Mouse (Mus musculus) MEL (cell line): ENCODE measurements around the gene Paqr4. TPM values are rescaled to one million over a fixed set of nuclear protein-coding genes. Genes with fewer than 3 reads are reported as not detected.

Experiments
- DNase-seq: peaks from one replicate; pipeline ENCODE4 v3.0.0; 2011; ENCODE audit warnings: low read depth, low spot score
- H3K27ac ChIP-seq: 2 replicates; pipeline ENCODE4 v1.5.1; 2012; ENCODE audit warnings: low read depth, mild to moderate bottlenecking, control low read depth, low read length, moderate library complexity; ENCODE audit not compliant: control insufficient read depth
- H3K27me3 ChIP-seq, 2 experiments: fragments of 150-350 bp in 1 of 2; sonication (generic) in 1 of 2; 2 replicates each; pipeline ENCODE4 v1.6.1; 2012; ENCODE audit warnings: low read length in 2 of 2, mild to moderate bottlenecking in 2 of 2, improper control_type of control experiment in 1 of 2, moderate library complexity in 1 of 2; ENCODE audit not compliant: insufficient read depth in 2 of 2, control insufficient read depth in 1 of 2
- H3K36me3 ChIP-seq, 2 experiments: 2 replicates each; pipeline ENCODE4 v1.6.1; 2012 to 2014; ENCODE audit warnings: low read length in 2 of 2, improper control_type of control experiment in 1 of 2, inconsistent platforms in 1 of 2, mild to moderate bottlenecking in 1 of 2; ENCODE audit not compliant: insufficient read depth in 2 of 2, control insufficient read depth in 1 of 2
- H3K4me1 ChIP-seq, 2 experiments: fragments of 150-350 bp in 1 of 2; sonication (generic) in 1 of 2; 2 replicates each; pipeline ENCODE4 v1.6.1; 2012; ENCODE audit warnings: low read length in 2 of 2, improper control_type of control experiment in 1 of 2, mild to moderate bottlenecking in 1 of 2; ENCODE audit not compliant: insufficient read depth in 2 of 2, control insufficient read depth in 1 of 2
- H3K4me3 ChIP-seq, 2 experiments: fragments of 150-350 bp in 1 of 2; sonication (generic) in 1 of 2; 2 replicates each; pipeline ENCODE4 v1.5.1; 2012; ENCODE audit warnings: low read depth in 2 of 2, low read length in 2 of 2, mild to moderate bottlenecking in 2 of 2, moderate library complexity in 2 of 2, control low read depth in 1 of 2, improper control_type of control experiment in 1 of 2; ENCODE audit not compliant: control insufficient read depth in 1 of 2, insufficient read depth in 1 of 2
- H3K79me2 ChIP-seq: 2 replicates; pipeline ENCODE4 v1.6.1; 2012; ENCODE audit warnings: mild to moderate bottlenecking, low read length, moderate library complexity; ENCODE audit not compliant: control insufficient read depth, poor library complexity, insufficient read depth
- H3K9ac ChIP-seq: 2 replicates; pipeline ENCODE4 v1.6.1; 2012; ENCODE audit warnings: low read depth, mild to moderate bottlenecking, control low read depth, low read length, moderate library complexity; ENCODE audit not compliant: control insufficient read depth, poor library complexity, severe bottlenecking
- H3K9me3 ChIP-seq: fragments of 150-350 bp; sonication (generic); replicated peaks from 2 replicates; pipeline ENCODE4 v1.6.1; 2012; ENCODE audit warnings: mild to moderate bottlenecking, low read length, improper control_type of control experiment, moderate library complexity; ENCODE audit not compliant: insufficient read depth
- CHD1 ChIP-seq: IDR thresholded peaks from 2 replicates; pipeline ENCODE4 v1.6.1; 2012; ENCODE audit warnings: low read depth, mild to moderate bottlenecking, inconsistent platforms, low read length, improper control_type of control experiment
- CTCF ChIP-seq, 3 experiments: IDR thresholded peaks in 2 of 3; conservative IDR thresholded peaks in 1 of 3; 2 replicates each; pipeline ENCODE4 v1.5.1; 2011 to 2012; ENCODE audit warnings: low read length in 3 of 3, low read depth in 2 of 3, mild to moderate bottlenecking in 2 of 3, improper control_type of control experiment in 1 of 3, inconsistent platforms in 1 of 3, mixed read lengths in 1 of 3, moderate library complexity in 1 of 3; ENCODE audit not compliant: control insufficient read depth in 1 of 3, insufficient read depth in 1 of 3, poor library complexity in 1 of 3, severe bottlenecking in 1 of 3
- E2F4 ChIP-seq: IDR thresholded peaks from 2 replicates; pipeline ENCODE4 v1.6.1; 2011; ENCODE audit warnings: low read depth, low read length, improper control_type of control experiment, borderline replicate concordance
- ELF1 ChIP-seq: IDR thresholded peaks from 2 replicates; pipeline ENCODE4 v1.6.1; 2014; ENCODE audit warnings: low read depth, mild to moderate bottlenecking, inconsistent platforms, low read length, improper control_type of control experiment, moderate library complexity
- EP300 ChIP-seq, 2 experiments: IDR thresholded peaks; 2 replicates each; pipeline ENCODE4 v1.6.1; 2011; ENCODE audit warnings: improper control_type of control experiment in 2 of 2, low read length in 2 of 2, low read depth in 1 of 2, mild to moderate bottlenecking in 1 of 2
- ETS1 ChIP-seq: IDR thresholded peaks from 2 replicates; pipeline ENCODE4 v1.6.1; 2012; ENCODE audit warnings: low read depth, mild to moderate bottlenecking, inconsistent platforms, low read length, improper control_type of control experiment, moderate library complexity
- GATA1 ChIP-seq: IDR thresholded peaks from 2 replicates; pipeline ENCODE4 v1.6.1; 2011; ENCODE audit warnings: low read depth, low read length, improper control_type of control experiment
- HCFC1 ChIP-seq: IDR thresholded peaks from 2 replicates; pipeline ENCODE4 v1.6.1; 2012; ENCODE audit warnings: low read depth, mild to moderate bottlenecking, inconsistent platforms, low read length, improper control_type of control experiment, moderate library complexity
- JUND ChIP-seq: IDR thresholded peaks from 2 replicates; pipeline ENCODE4 v1.6.1; 2011; ENCODE audit warnings: low read depth, mild to moderate bottlenecking, improper control_type of control experiment, low read length
- KAT2A ChIP-seq: conservative IDR thresholded peaks from 2 replicates; pipeline ENCODE4 v1.6.1; 2012; ENCODE audit warnings: low read depth, low read length, improper control_type of control experiment, inconsistent platforms
- MAFK ChIP-seq: IDR thresholded peaks from 2 replicates; pipeline ENCODE4 v1.6.1; 2011; ENCODE audit warnings: low read depth, mild to moderate bottlenecking, low read length, improper control_type of control experiment, borderline replicate concordance
- MAX ChIP-seq: IDR thresholded peaks from 2 replicates; pipeline ENCODE4 v1.6.1; 2011; ENCODE audit warnings: low read length, improper control_type of control experiment
- MAZ ChIP-seq: IDR thresholded peaks from 2 replicates; pipeline ENCODE4 v1.6.1; 2012; ENCODE audit warnings: low read depth, mild to moderate bottlenecking, inconsistent platforms, low read length, improper control_type of control experiment
- MEF2A ChIP-seq: IDR thresholded peaks from 2 replicates; pipeline ENCODE4 v1.6.1; 2014; ENCODE audit warnings: low read depth, mild to moderate bottlenecking, inconsistent platforms, low read length, improper control_type of control experiment; ENCODE audit not compliant: poor library complexity, insufficient replicate concordance, severe bottlenecking; ENCODE audit errors: extremely low read depth
- MXI1 ChIP-seq: IDR thresholded peaks from 2 replicates; pipeline ENCODE4 v1.6.1; 2011; ENCODE audit warnings: mild to moderate bottlenecking, low read depth, low read length, improper control_type of control experiment
- MYB ChIP-seq: IDR thresholded peaks from 2 replicates; pipeline ENCODE4 v1.6.1; 2011; ENCODE audit warnings: mild to moderate bottlenecking, low read depth, low read length, improper control_type of control experiment
- MYC ChIP-seq: IDR thresholded peaks from 2 replicates; pipeline ENCODE4 v1.6.1; 2011; ENCODE audit warnings: low read depth, mild to moderate bottlenecking, low read length, improper control_type of control experiment, moderate library complexity
- NRF1 ChIP-seq: IDR thresholded peaks from 2 replicates; pipeline ENCODE4 v1.6.1; 2014; ENCODE audit warnings: low read depth, mild to moderate bottlenecking, inconsistent platforms, low read length, improper control_type of control experiment, moderate library complexity; ENCODE audit not compliant: poor library complexity, insufficient read depth, severe bottlenecking
- POLR2A ChIP-seq, 2 experiments: IDR thresholded peaks; 2 replicates each; pipeline ENCODE4 v1.6.1; 2011 to 2012; ENCODE audit warnings: low read length in 2 of 2, mild to moderate bottlenecking in 2 of 2, control low read depth in 1 of 2, improper control_type of control experiment in 1 of 2, low read depth in 1 of 2, moderate library complexity in 1 of 2; ENCODE audit not compliant: control insufficient read depth in 1 of 2, insufficient read depth in 1 of 2, poor library complexity in 1 of 2
- POLR2AphosphoS5 ChIP-seq: IDR thresholded peaks from 2 replicates; pipeline ENCODE4 v1.6.1; 2012; ENCODE audit warnings: low read depth, borderline replicate concordance, mild to moderate bottlenecking, inconsistent platforms, low read length, moderate library complexity, mixed read lengths
- RAD21 ChIP-seq: IDR thresholded peaks from 2 replicates; pipeline ENCODE4 v1.6.1; 2011; ENCODE audit warnings: mild to moderate bottlenecking, low read depth, low read length, improper control_type of control experiment
- RCOR1 ChIP-seq: IDR thresholded peaks from 2 replicates; pipeline ENCODE4 v1.6.1; 2012; ENCODE audit warnings: low read depth, mild to moderate bottlenecking, inconsistent platforms, low read length, improper control_type of control experiment
- SMC3 ChIP-seq: IDR thresholded peaks from 2 replicates; pipeline ENCODE4 v1.6.1; 2011; ENCODE audit warnings: low read depth, low read length, improper control_type of control experiment
- TAL1 ChIP-seq: IDR thresholded peaks from 2 replicates; pipeline ENCODE4 v1.6.1; 2012; ENCODE audit warnings: mild to moderate bottlenecking, inconsistent platforms, low read length, moderate library complexity, mixed read lengths
- TBP ChIP-seq: IDR thresholded peaks from 2 replicates; pipeline ENCODE4 v1.8.0; 2011; ENCODE audit warnings: low read depth, low read length, improper control_type of control experiment
- TCF12 ChIP-seq: IDR thresholded peaks from 2 replicates; pipeline ENCODE4 v1.6.1; 2014; ENCODE audit warnings: low read depth, mild to moderate bottlenecking, inconsistent platforms, low read length, improper control_type of control experiment, moderate library complexity
- USF1 ChIP-seq: IDR thresholded peaks from 2 replicates; pipeline ENCODE4 v1.6.1; 2014; ENCODE audit warnings: low read depth, mild to moderate bottlenecking, inconsistent platforms, low read length, improper control_type of control experiment, moderate library complexity
- USF2 ChIP-seq, 2 experiments: IDR thresholded peaks; 2 replicates each; pipeline ENCODE4 v1.6.1; 2011 to 2012; ENCODE audit warnings: improper control_type of control experiment in 2 of 2, low read length in 2 of 2, borderline replicate concordance in 1 of 2, inconsistent platforms in 1 of 2, low read depth in 1 of 2, mild to moderate bottlenecking in 1 of 2; ENCODE audit not compliant: insufficient read depth in 1 of 2
- ZC3H11A ChIP-seq: IDR thresholded peaks from 2 replicates; pipeline ENCODE4 v1.6.1; 2012; ENCODE audit warnings: low read depth, mild to moderate bottlenecking, inconsistent platforms, low read length, improper control_type of control experiment
- ZMIZ1 ChIP-seq: IDR thresholded peaks from 2 replicates; pipeline ENCODE4 v1.6.1; 2012; ENCODE audit warnings: low read depth, mild to moderate bottlenecking, inconsistent platforms, low read length, improper control_type of control experiment, moderate library complexity
- ZNF384 ChIP-seq: IDR thresholded peaks from 2 replicates; pipeline ENCODE4 v1.6.1; 2012; ENCODE audit warnings: low read depth, mild to moderate bottlenecking, inconsistent platforms, low read length, improper control_type of control experiment
- polyA plus RNA-seq, 2 experiments: library from polyadenylated mRNA; stranded (reverse) in 1 of 2; unstranded in 1 of 2; fragments of >175 nt in 1 of 2; fragments of >200 nt in 1 of 2; gene quantifications; 2 replicates each; pipeline versions ENCODE4 v1.2.1 to v1.2.4; 2012; ENCODE audit warnings: low replicate concordance in 2 of 2, low read depth in 1 of 2; ENCODE audit not compliant: insufficient read length in 2 of 2, insufficient read depth in 1 of 2, missing spikeins in 1 of 2
- total RNA-seq: library from RNA; depleted of rRNA; stranded (reverse); fragments of 300-350 nt; gene quantifications from 2 replicates; pipeline ENCODE4 v1.2.3, GENCODE M21; 2012

The Paqr4 gene
- total and polyA plus RNA-seq, 3 experiments, result 6.5 to 10.7 TPM; not detected in 1

DNA sequence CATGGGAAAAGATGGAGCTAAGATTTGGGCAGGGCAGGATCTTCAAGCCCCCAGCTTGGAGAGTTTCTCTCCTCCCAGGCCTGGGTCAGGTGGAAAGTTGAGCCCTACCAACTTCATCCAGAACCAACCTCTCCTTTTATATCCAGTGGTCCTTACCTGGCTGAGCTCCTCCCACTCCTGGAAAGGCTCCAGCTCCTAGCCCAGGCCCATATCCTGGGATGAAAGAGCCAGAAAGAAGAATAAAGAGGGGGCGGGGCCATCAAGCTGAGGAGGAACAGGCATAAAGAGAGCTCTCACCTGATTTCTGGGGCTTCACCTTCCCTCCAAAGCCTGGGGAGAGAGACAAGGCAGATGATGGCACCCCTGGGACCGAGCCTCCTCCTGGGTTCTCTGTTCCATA lies 23.7 kb downstream of the Paqr4 start:
- Histone ChIP-seq H3K27ac (no peak overlapping the region), H3K4me1 (no peaks in the 10 kb centered on the region), H3K79me2 (no peaks in the 10 kb centered on the region), H3K36me3 (no peaks in the 10 kb centered on the region), H3K27me3 (peaks cover 11 to 12% of the 10 kb centered on the region in 2 experiments), H3K9ac (no peak overlapping the region), H3K9me3 (no peaks in the 10 kb centered on the region), H3K4me3 (no peak overlapping the region)
- TF ChIP-seq POLR2AphosphoS5, result no peak
- no peak for TF ChIP-seq TBP
- TF ChIP-seq GATA1, result no peak
- TF ChIP-seq ELF1, result no peak
- no peak for TF ChIP-seq NRF1
- no peak for TF ChIP-seq USF2 (IDR thresholded peaks at IDR 0.05; ENCODE audit: borderline replicate concordance in 1 of 2, insufficient read depth in 1 of 2, low read depth in 1 of 2, low read length in 2 of 2)
- TF ChIP-seq USF1, result no peak
- TF ChIP-seq KAT2A, result no peak
- no peak for TF ChIP-seq TAL1
- TF ChIP-seq MEF2A, result no peak
- no peak for DNase-seq

DNA sequence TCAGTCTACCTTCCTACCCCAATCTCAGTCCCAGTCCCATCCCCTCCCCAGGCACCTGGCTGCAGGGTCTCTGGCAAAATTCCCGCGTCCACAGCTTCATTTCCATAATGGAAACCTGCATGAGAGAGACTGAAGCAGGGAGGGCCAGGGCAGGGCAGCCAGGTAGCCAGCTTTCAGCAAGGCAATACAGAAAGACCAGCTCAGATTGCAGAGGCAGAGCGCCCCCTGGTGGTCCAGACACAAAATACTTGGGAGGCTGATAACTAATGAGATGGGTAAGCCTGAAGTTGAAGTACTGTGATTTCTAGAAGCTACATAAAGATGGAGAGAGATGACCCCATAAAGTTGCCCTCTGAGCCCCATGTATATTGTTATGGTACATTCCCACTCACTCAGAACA lies 34.5 kb downstream of the Paqr4 start:
- DNase-seq, result peak; percentile 79
- no peak for TF ChIP-seq POLR2AphosphoS5
- TF ChIP-seq ZNF384, result peak; percentile 33; the same call in 1 of the 2 replicates
- peak; percentile 82 for TF ChIP-seq ZC3H11A
- TF ChIP-seq MAX, result no peak
- no peak for TF ChIP-seq POLR2A (IDR thresholded peaks at IDR 0.05; ENCODE audit: control insufficient read depth in 1 of 2, insufficient read depth in 1 of 2, low read depth in 1 of 2, low read length in 2 of 2, poor library complexity in 1 of 2)
- TF ChIP-seq RCOR1, result no peak
- no peak for TF ChIP-seq CHD1
- TF ChIP-seq GATA1, result no peak
- peak; percentile 89 to 95 (median 93) for TF ChIP-seq CTCF (IDR thresholded peaks at IDR 0.05 in 2 of 3, conservative IDR thresholded peaks at IDR 0.05 in 1 of 3; ENCODE audit: control insufficient read depth in 1 of 3, insufficient read depth in 1 of 3, low read depth in 2 of 3, low read length in 3 of 3, poor library complexity in 1 of 3, severe bottlenecking in 1 of 3)
- TF ChIP-seq TAL1, result no peak
- TF ChIP-seq ETS1, result no peak
- TF ChIP-seq USF1, result no peak
- peak; percentile 90 for TF ChIP-seq RAD21
- no peak for TF ChIP-seq E2F4
- TF ChIP-seq MYC, result no peak
- TF ChIP-seq TCF12, result no peak
- TF ChIP-seq MAFK, result no peak
- no peak for TF ChIP-seq EP300 (IDR thresholded peaks at IDR 0.05; ENCODE audit: low read depth in 1 of 2, low read length in 2 of 2)
- no peak for TF ChIP-seq HCFC1
- no peak for TF ChIP-seq USF2 (IDR thresholded peaks at IDR 0.05; ENCODE audit: borderline replicate concordance in 1 of 2, insufficient read depth in 1 of 2, low read depth in 1 of 2, low read length in 2 of 2)
- peak; percentile 78 for TF ChIP-seq SMC3
- TF ChIP-seq TBP, result 0 out of 2 replicates have a peak, but pooled peaks have one; percentile 22
- TF ChIP-seq MAZ, result no peak
- no peak for TF ChIP-seq MXI1
- TF ChIP-seq JUND, result no peak
- no peak for TF ChIP-seq MYB
- TF ChIP-seq ZMIZ1, result no peak
- no peak for TF ChIP-seq ELF1

More for the DNA sequence above, 34.5 kb downstream of the Paqr4 start:
- Histone ChIP-seq H3K79me2 (no peaks in the 10 kb centered on the region), H3K9me3 (no peaks in the 10 kb centered on the region), H3K9ac (no peak overlapping the region), H3K27me3 (peaks cover 7 to 13% of the 10 kb centered on the region in 2 experiments), H3K27ac (no peak overlapping the region), H3K36me3 (no peaks in the 10 kb centered on the region), H3K4me3 (no peak overlapping the region), H3K4me1 (no peaks in the 10 kb centered on the region)
